Mouse (Mus musculus): Measurements from ENCODE around the gene Tes.

DNA sequence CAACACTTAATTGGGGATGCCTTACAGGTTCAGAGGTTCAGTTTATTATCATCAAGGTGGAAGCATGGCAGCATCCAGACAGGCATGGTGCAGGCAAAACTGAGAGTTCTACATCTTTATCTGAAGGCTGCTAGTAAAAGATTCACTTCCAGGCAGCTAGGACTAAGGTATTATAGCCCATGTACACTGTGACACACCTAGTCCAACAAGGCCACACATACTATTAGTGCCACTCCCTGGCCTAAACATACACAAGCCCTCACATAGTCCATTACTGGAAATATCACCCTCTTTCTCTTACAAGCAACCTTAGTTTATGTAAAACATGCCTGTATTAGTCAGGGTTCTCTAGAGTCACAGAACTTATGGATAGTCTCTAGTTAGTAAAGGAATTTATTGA is 29.7 kb upstream of the Tes start:
- TF ChIP-seq EP300 (optimal IDR thresholded peaks at IDR 0.05) (no peak), CTCF (IDR thresholded peaks at IDR 0.05; ENCODE audit: low read depth) (no peak)

Measured in stomach, postnatal 0 days (tissue).